Mouse (Mus musculus) MEL (cell line): ENCODE measurements around the gene Ak1.

Experiments
- CTCF ChIP-seq, 3 experiments: IDR thresholded peaks in 2 of 3; conservative IDR thresholded peaks in 1 of 3; 2 replicates each; pipeline ENCODE4 v1.5.1; 2011 to 2012; ENCODE audit warnings: low read length in 3 of 3, low read depth in 2 of 3, mild to moderate bottlenecking in 2 of 3, improper control_type of control experiment in 1 of 3, inconsistent platforms in 1 of 3, mixed read lengths in 1 of 3, moderate library complexity in 1 of 3; ENCODE audit not compliant: control insufficient read depth in 1 of 3, insufficient read depth in 1 of 3, poor library complexity in 1 of 3, severe bottlenecking in 1 of 3
- MAX ChIP-seq: IDR thresholded peaks from 2 replicates; pipeline ENCODE4 v1.6.1; 2011; ENCODE audit warnings: low read length, improper control_type of control experiment
- POLR2A ChIP-seq, 2 experiments: IDR thresholded peaks; 2 replicates each; pipeline ENCODE4 v1.6.1; 2011 to 2012; ENCODE audit warnings: low read length in 2 of 2, mild to moderate bottlenecking in 2 of 2, control low read depth in 1 of 2, improper control_type of control experiment in 1 of 2, low read depth in 1 of 2, moderate library complexity in 1 of 2; ENCODE audit not compliant: control insufficient read depth in 1 of 2, insufficient read depth in 1 of 2, poor library complexity in 1 of 2
- RAD21 ChIP-seq: IDR thresholded peaks from 2 replicates; pipeline ENCODE4 v1.6.1; 2011; ENCODE audit warnings: mild to moderate bottlenecking, low read depth, low read length, improper control_type of control experiment
- SIN3A ChIP-seq: IDR thresholded peaks from 2 replicates; pipeline ENCODE4 v1.6.1; 2012; ENCODE audit warnings: low read length, improper control_type of control experiment, inconsistent platforms
- USF1 ChIP-seq: IDR thresholded peaks from 2 replicates; pipeline ENCODE4 v1.6.1; 2014; ENCODE audit warnings: low read depth, mild to moderate bottlenecking, inconsistent platforms, low read length, improper control_type of control experiment, moderate library complexity
- ZNF384 ChIP-seq: IDR thresholded peaks from 2 replicates; pipeline ENCODE4 v1.6.1; 2012; ENCODE audit warnings: low read depth, mild to moderate bottlenecking, inconsistent platforms, low read length, improper control_type of control experiment

DNA sequence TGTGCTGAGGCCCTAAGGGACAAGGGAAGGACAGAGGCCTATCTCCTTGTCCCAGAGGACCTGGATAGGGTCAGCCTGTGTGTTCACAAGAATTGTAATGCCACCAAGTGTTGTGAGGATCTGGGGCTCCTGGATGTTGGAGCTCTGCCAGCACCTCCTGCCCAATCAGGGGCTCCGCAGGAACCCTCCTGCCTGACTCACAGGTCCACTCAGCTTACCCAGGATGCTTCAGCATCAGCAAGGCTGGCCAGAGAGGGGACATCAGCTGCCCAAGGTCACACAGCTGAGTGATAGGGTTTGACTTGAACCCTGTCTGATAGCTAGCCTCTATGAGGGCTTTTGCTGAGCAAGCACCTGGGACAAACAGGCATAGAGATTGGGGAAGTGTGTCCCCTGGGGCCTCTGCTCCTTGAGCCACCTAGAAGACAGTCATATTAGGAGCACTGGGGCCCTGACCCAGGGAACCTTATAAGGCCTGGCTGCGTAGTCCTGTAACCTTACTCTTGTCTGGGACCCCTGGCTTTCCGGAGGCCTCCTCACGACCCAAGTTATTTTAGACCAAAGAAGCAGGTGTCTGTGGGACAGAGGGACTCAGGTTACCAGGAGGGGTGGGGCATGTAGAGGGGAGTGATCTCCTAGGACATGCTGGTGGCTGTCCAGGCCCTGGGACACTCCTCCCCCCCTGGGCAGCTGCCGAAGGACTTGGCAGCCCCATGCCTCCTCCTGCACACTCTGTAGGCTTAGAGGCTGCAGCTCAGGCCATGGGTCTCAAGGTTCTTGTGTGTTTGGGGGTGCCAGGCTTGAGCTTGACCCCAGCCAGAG is 4.5 kb downstream of the Ak1 start:
- TF ChIP-seq POLR2A (IDR thresholded peaks at IDR 0.05; ENCODE audit: control insufficient read depth in 1 of 2, insufficient read depth in 1 of 2, low read depth in 1 of 2, low read length in 2 of 2, poor library complexity in 1 of 2) (no peak), CTCF (IDR thresholded peaks at IDR 0.05 in 2 of 3, conservative IDR thresholded peaks at IDR 0.05 in 1 of 3; ENCODE audit: control insufficient read depth in 1 of 3, insufficient read depth in 1 of 3, low read depth in 2 of 3, low read length in 3 of 3, poor library complexity in 1 of 3, severe bottlenecking in 1 of 3) (no peak), RAD21 (no peak), MAX (no peak), SIN3A (no peak), USF1 (no peak), ZNF384 (no peak)
